Mouse (Mus musculus): ENCODE measurements at regions not wholly inside any gene's neighbourhood (a gene's known extent, or its start where the extent isn't known, plus 50 kb on each side); places are given as distances from the start of the nearest gene placed in this dataset.

DNA sequence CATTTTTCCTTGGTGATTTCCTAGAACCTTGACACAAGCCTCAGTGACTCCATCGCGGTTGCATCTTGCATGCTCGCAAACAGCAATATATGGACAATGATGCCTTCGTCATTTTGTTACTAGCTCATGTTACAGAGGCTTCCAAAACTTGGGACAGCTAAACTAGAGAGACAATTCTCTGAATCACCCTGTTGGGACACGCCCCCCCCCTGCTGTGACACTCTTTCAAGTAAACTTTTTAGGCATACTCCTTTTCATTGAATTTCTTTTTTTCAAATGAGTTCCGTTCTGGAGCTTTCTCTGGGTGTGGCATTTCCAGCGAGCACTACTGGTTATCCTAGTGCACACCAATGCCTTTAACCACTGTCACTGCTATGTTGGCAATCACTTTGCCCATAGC, 274.5 kb upstream of the Fbxl7 start:
- TF ChIP-seq CTCF (IDR thresholded peaks at IDR 0.05; ENCODE audit: insufficient read depth, low read length) (no peak), POLR2A (IDR thresholded peaks at IDR 0.05; ENCODE audit: borderline replicate concordance, extremely low read depth, low read depth, low read length) (no peak)
